Mouse (Mus musculus): Measurements from ENCODE around the gene Trim40. TPM values are rescaled to one million over a fixed set of nuclear protein-coding genes. Genes with fewer than 3 reads are reported as not detected.

The Trim40 gene
- polyA plus RNA-seq, 1 experiment from 2014 or later, result 0.11 TPM

- Histone ChIP-seq H3K27me3 (ENCODE audit: control insufficient read depth, insufficient read depth, low read length) (no peaks in the 10 kb centered on the region), H3K9ac (ENCODE audit: low read length) (no peak overlapping the region), H3K4me3 (ENCODE audit: low read length) (no peak overlapping the region), H3K4me1 (ENCODE audit: control insufficient read depth, insufficient read depth, low read length) (no peaks in the 10 kb centered on the region; the same call in 1 of the 2 replicates), H3K36me3 (ENCODE audit: control insufficient read depth, insufficient read depth) (peaks cover 38% of the 10 kb centered on the region), H3K27ac (ENCODE audit: low read length) (no peak overlapping the region), H3K4me2 (ENCODE audit: low read depth, low read length) (no peak overlapping the region), H3K9me3 (replicated peaks; ENCODE audit: control insufficient read depth, low read length) (no peaks in the 10 kb centered on the region)
- 90% methylated on average over 4 of the region's 4 CpGs for WGBS
- ATAC-seq (replicated peaks; ENCODE audit: extremely low read depth, insufficient read depth, low FRiP score), result no peak
Observed at GRCm38 (mm10) chr17:36856236-36856635, 33.7 kb downstream of the Trim40 start.

DNA sequence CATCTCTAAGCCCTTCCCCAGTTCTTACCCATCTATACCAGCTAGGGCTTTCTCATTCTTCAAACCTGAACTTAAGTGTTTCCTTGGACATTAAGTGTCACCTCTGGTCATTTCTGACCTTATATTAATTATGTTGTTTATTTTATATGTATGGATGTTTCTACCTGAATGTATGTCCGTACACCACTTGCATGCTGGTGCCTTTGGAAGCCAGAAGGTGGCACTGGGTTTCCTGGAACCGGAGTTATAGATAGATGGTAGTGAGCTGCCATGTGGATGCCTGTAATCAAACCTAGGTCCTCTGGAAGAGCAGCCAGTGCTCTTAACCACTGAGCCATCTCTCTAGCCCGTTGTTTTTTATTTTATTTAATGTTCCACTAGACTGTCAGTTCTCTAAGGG is 34.4 kb downstream of the Trim40 start:
- no peak overlapping the region for H3K27ac ChIP-seq (ENCODE audit: low read length)
- no peaks in the 10 kb centered on the region for H3K27me3 ChIP-seq (ENCODE audit: control insufficient read depth, insufficient read depth, low read length)
- H3K4me1 ChIP-seq (ENCODE audit: control insufficient read depth, insufficient read depth, low read length), result no peaks in the 10 kb centered on the region; the same call in 1 of the 2 replicates
- no peak for ATAC-seq (replicated peaks; ENCODE audit: extremely low read depth, insufficient read depth, low FRiP score)
- peaks cover 43% of the 10 kb centered on the region for H3K36me3 ChIP-seq (ENCODE audit: control insufficient read depth, insufficient read depth)
- H3K9me3 ChIP-seq (replicated peaks; ENCODE audit: control insufficient read depth, low read length), result no peaks in the 10 kb centered on the region
- WGBS, result 87% methylated on average over 3 of the region's 3 CpGs
- no peak overlapping the region for H3K4me3 ChIP-seq (ENCODE audit: low read length)
- H3K4me2 ChIP-seq (ENCODE audit: low read depth, low read length), result no peak overlapping the region
- H3K9ac ChIP-seq (ENCODE audit: low read length), result no peak overlapping the region

GRCm38 (mm10) chr17:36851627-36852026 is 38.3 kb downstream of the Trim40 start:
- H3K4me2 ChIP-seq (ENCODE audit: low read depth, low read length), result no peak overlapping the region
- H3K36me3 ChIP-seq (ENCODE audit: control insufficient read depth, insufficient read depth), result peaks cover 24% of the 10 kb centered on the region
- H3K4me3 ChIP-seq (ENCODE audit: low read length), result no peak overlapping the region
- H3K9ac ChIP-seq (ENCODE audit: low read length), result no peak overlapping the region
- H3K27me3 ChIP-seq (ENCODE audit: control insufficient read depth, insufficient read depth, low read length), result no peaks in the 10 kb centered on the region
- no peaks in the 10 kb centered on the region for H3K9me3 ChIP-seq (replicated peaks; ENCODE audit: control insufficient read depth, low read length)
- no peaks in the 10 kb centered on the region; the same call in 1 of the 2 replicates for H3K4me1 ChIP-seq (ENCODE audit: control insufficient read depth, insufficient read depth, low read length)
- no peak for ATAC-seq (replicated peaks; ENCODE audit: extremely low read depth, insufficient read depth, low FRiP score)
- H3K27ac ChIP-seq (ENCODE audit: low read length), result no peak overlapping the region
- WGBS, result 47% methylated on average over 5 of the region's 5 CpGs

DNA sequence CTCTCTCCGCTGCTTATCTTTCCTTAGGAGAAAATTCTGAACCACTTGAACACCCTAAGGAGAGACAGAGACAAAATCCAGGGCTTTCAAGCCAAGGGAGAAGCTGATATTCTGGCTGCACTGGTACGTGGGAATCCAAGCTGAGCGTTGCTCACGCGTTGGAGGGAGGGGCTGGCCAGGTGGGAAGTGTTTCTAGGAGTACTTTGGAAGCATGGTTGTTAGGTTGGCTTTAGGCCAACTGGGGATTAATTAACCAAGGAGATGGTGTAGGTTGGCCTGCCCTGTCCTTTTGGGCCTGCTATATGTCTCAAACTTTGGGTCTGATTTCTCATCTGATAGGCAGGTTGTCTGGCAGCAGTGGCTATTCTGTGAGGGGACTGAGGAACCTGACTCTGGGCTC is 38.7 kb downstream of the Trim40 start:
- Histone ChIP-seq H3K36me3 (ENCODE audit: control insufficient read depth, insufficient read depth) (peaks cover 19% of the 10 kb centered on the region), H3K9me3 (replicated peaks; ENCODE audit: control insufficient read depth, low read length) (no peaks in the 10 kb centered on the region), H3K4me1 (ENCODE audit: control insufficient read depth, insufficient read depth, low read length) (no peaks in the 10 kb centered on the region; the same call in 1 of the 2 replicates), H3K4me3 (ENCODE audit: low read length) (no peak overlapping the region), H3K9ac (ENCODE audit: low read length) (no peak overlapping the region), H3K27ac (ENCODE audit: low read length) (no peak overlapping the region), H3K27me3 (ENCODE audit: control insufficient read depth, insufficient read depth, low read length) (no peaks in the 10 kb centered on the region), H3K4me2 (ENCODE audit: low read depth, low read length) (no peak overlapping the region)
- ATAC-seq (replicated peaks; ENCODE audit: extremely low read depth, insufficient read depth, low FRiP score), result no peak
- WGBS, result 65% methylated on average over 5 of the region's 5 CpGs

DNA sequence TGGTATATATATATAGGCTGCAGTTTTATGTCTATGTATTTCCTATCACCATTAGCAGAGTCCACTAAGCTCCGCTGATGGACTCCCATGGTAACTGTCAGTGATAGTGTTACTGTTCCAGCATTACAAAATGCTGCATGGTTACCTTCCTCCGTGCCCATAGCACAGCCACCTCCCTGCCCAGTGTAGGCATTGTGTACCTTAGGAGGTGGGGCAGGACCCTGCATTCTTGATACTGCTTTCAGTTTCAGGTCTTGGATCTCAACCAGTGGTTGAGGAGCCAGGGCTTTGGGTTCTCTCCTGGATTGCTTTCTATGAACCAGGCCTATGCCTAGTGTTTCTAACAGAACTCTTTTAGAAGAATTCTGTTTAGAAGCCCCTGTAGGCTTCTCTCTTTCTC is 39.9 kb downstream of the Trim40 start:
- Histone ChIP-seq H3K4me3 (ENCODE audit: low read length) (no peak overlapping the region), H3K4me2 (ENCODE audit: low read depth, low read length) (no peak overlapping the region), H3K27me3 (ENCODE audit: control insufficient read depth, insufficient read depth, low read length) (no peaks in the 10 kb centered on the region), H3K9ac (ENCODE audit: low read length) (no peak overlapping the region), H3K27ac (ENCODE audit: low read length) (no peak overlapping the region), H3K4me1 (ENCODE audit: control insufficient read depth, insufficient read depth, low read length) (no peaks in the 10 kb centered on the region; the same call in 1 of the 2 replicates), H3K36me3 (ENCODE audit: control insufficient read depth, insufficient read depth) (peaks cover 15% of the 10 kb centered on the region; the same call in 1 of the 2 replicates), H3K9me3 (replicated peaks; ENCODE audit: control insufficient read depth, low read length) (no peaks in the 10 kb centered on the region)
- ATAC-seq (replicated peaks; ENCODE audit: extremely low read depth, insufficient read depth, low FRiP score), result no peak
- WGBS, result 86% methylated on average over 2 of the region's 2 CpGs

DNA sequence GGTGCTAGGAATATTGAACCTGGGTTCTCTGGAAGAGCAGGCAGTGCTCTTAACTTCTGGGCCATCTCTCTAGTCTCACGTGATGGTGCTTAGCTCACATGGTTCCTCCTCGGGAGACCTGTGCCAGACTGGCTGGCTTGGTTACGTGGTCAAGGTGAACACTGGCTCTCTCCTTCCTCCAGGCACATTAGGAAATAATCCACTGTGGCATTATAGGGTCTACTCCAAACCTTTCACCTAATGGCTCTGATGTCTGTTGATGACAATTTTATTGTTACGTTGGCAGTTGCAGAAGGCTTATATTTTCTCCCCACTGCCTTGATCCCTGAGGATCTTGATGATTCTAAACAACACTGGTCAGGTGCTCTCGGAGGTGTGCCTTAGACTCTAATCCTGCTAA is 41.0 kb downstream of the Trim40 start:
- Histone ChIP-seq H3K9ac (ENCODE audit: low read length) (no peak overlapping the region), H3K4me1 (ENCODE audit: control insufficient read depth, insufficient read depth, low read length) (peaks cover 6% of the 10 kb centered on the region), H3K36me3 (ENCODE audit: control insufficient read depth, insufficient read depth) (peaks cover 10% of the 10 kb centered on the region; the same call in 1 of the 2 replicates), H3K27me3 (ENCODE audit: control insufficient read depth, insufficient read depth, low read length) (no peaks in the 10 kb centered on the region), H3K4me2 (ENCODE audit: low read depth, low read length) (no peak overlapping the region), H3K9me3 (replicated peaks; ENCODE audit: control insufficient read depth, low read length) (no peaks in the 10 kb centered on the region), H3K27ac (ENCODE audit: low read length) (no peak overlapping the region), H3K4me3 (ENCODE audit: low read length) (no peak overlapping the region)
- ATAC-seq (replicated peaks; ENCODE audit: extremely low read depth, insufficient read depth, low FRiP score), result no peak
- 81% methylated on average over 5 of the region's 5 CpGs for WGBS

DNA sequence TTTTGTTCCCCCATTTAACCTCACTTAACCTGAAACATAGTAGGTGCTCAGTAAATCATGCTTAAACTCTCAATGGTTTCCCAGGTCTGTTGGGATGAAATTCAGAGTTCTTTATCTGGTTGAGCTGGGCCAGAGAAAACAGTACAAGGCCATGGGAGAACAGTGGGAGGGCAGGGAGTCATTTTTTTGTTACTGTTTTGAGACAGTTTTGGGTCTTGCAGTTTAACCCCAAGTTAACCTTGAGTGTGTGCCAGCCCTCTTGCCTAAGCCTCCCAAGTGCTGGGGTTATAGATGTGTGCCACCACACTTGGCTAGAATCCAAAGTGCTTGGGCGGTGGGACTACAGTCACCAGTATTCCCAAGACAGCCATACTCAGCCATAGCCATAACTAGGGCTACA is 45.2 kb downstream of the Trim40 start:
- no peaks in the 10 kb centered on the region for H3K9me3 ChIP-seq (replicated peaks; ENCODE audit: control insufficient read depth, low read length)
- H3K9ac ChIP-seq (ENCODE audit: low read length), result no peak overlapping the region
- H3K4me3 ChIP-seq (ENCODE audit: low read length), result no peak overlapping the region
- no peak overlapping the region for H3K27ac ChIP-seq (ENCODE audit: low read length)
- no peaks in the 10 kb centered on the region for H3K36me3 ChIP-seq (ENCODE audit: control insufficient read depth, insufficient read depth)
- H3K4me2 ChIP-seq (ENCODE audit: low read depth, low read length), result no peak overlapping the region
- WGBS, result 52% methylated on average over 1 of the region's 1 CpGs
- ATAC-seq (replicated peaks; ENCODE audit: extremely low read depth, insufficient read depth, low FRiP score), result no peak
- peaks cover 9% of the 10 kb centered on the region for H3K4me1 ChIP-seq (ENCODE audit: control insufficient read depth, insufficient read depth, low read length)
- H3K27me3 ChIP-seq (ENCODE audit: control insufficient read depth, insufficient read depth, low read length), result no peaks in the 10 kb centered on the region

- H3K9ac ChIP-seq (ENCODE audit: low read length), result no peak overlapping the region
- ATAC-seq (replicated peaks; ENCODE audit: extremely low read depth, insufficient read depth, low FRiP score), result no peak
- no peaks in the 10 kb centered on the region; the same call in 1 of the 2 replicates for H3K36me3 ChIP-seq (ENCODE audit: control insufficient read depth, insufficient read depth)
- no peaks in the 10 kb centered on the region for H3K9me3 ChIP-seq (replicated peaks; ENCODE audit: control insufficient read depth, low read length)
- no peak overlapping the region for H3K4me2 ChIP-seq (ENCODE audit: low read depth, low read length)
- H3K4me1 ChIP-seq (ENCODE audit: control insufficient read depth, insufficient read depth, low read length), result peaks cover 9% of the 10 kb centered on the region
- no peaks in the 10 kb centered on the region for H3K27me3 ChIP-seq (ENCODE audit: control insufficient read depth, insufficient read depth, low read length)
- no peak overlapping the region for H3K27ac ChIP-seq (ENCODE audit: low read length)
- H3K4me3 ChIP-seq (ENCODE audit: low read length), result no peak overlapping the region
Observed at GRCm38 (mm10) chr17:36844286-36844719, 45.6 kb downstream of the Trim40 start.

GRCm38 (mm10) chr17:36843696-36844095 is 46.2 kb downstream of the Trim40 start:
- H3K4me3 ChIP-seq (ENCODE audit: low read length), result no peak overlapping the region
- H3K9ac ChIP-seq (ENCODE audit: low read length), result no peak overlapping the region
- H3K9me3 ChIP-seq (replicated peaks; ENCODE audit: control insufficient read depth, low read length), result no peaks in the 10 kb centered on the region
- H3K36me3 ChIP-seq (ENCODE audit: control insufficient read depth, insufficient read depth), result no peaks in the 10 kb centered on the region; the same call in 1 of the 2 replicates
- H3K27me3 ChIP-seq (ENCODE audit: control insufficient read depth, insufficient read depth, low read length), result no peaks in the 10 kb centered on the region
- H3K4me2 ChIP-seq (ENCODE audit: low read depth, low read length), result no peak overlapping the region
- ATAC-seq (replicated peaks; ENCODE audit: extremely low read depth, insufficient read depth, low FRiP score), result no peak
- WGBS, result 72% methylated on average over 7 of the region's 7 CpGs
- peaks cover 12% of the 10 kb centered on the region for H3K4me1 ChIP-seq (ENCODE audit: control insufficient read depth, insufficient read depth, low read length)
- H3K27ac ChIP-seq (ENCODE audit: low read length), result no peak overlapping the region

Data from heart, embryonic 16.5 days (tissue).